Mouse (Mus musculus) kidney, adult 2 months (tissue): ENCODE results near the gene Rbfox3. TPM values are rescaled to one million over a fixed set of nuclear protein-coding genes. Genes with fewer than 3 reads are reported as not detected.

Experiments used
- DNase-seq: peaks from one replicate; pipeline ENCODE4 v3.0.0; 2021
- H3K27ac ChIP-seq: fragments of 200-500 bp; 2 replicates; pipeline ENCODE4 v1.5.1; 2012; ENCODE audit warnings: low read depth, low read length, control low read depth, inconsistent platforms; ENCODE audit not compliant: insufficient read depth
- H3K27me3 ChIP-seq: fragments of 200-500 bp; replicated peaks from 2 replicates; pipeline ENCODE4 v1.6.1; 2012; ENCODE audit warnings: mild to moderate bottlenecking, moderate library complexity, low read length, inconsistent platforms; ENCODE audit not compliant: control insufficient read depth, insufficient read depth
- H3K36me3 ChIP-seq: fragments of 200-500 bp; 2 replicates; pipeline ENCODE4 v1.6.1; 2012; ENCODE audit warnings: mild to moderate bottlenecking, moderate library complexity, low read length, inconsistent platforms; ENCODE audit not compliant: control insufficient read depth, insufficient read depth
- H3K4me1 ChIP-seq: fragments of 200-500 bp; 2 replicates; pipeline ENCODE4 v1.6.1; 2011; ENCODE audit warnings: low read length; ENCODE audit not compliant: control insufficient read depth, insufficient read depth
- H3K4me3 ChIP-seq: fragments of 200-500 bp; 2 replicates; pipeline ENCODE4 v1.5.1; 2011; ENCODE audit warnings: mild to moderate bottlenecking, low read depth, low read length, control low read depth; ENCODE audit not compliant: insufficient read depth
- CTCF ChIP-seq: fragments of 200-500 bp; conservative IDR thresholded peaks from 2 replicates; pipeline ENCODE4 v1.5.1; 2011; ENCODE audit warnings: low read depth, mild to moderate bottlenecking, control low read depth, low read length, moderate library complexity, mixed read lengths; ENCODE audit not compliant: insufficient read depth, insufficient read length
- POLR2A ChIP-seq: fragments of 200-500 bp; IDR thresholded peaks from one replicate; pipeline ENCODE4 v1.6.1; 2011; ENCODE audit warnings: low read depth, low read length, control low read depth
- WGBS: fragments of 180-500 bp; shearing (Covaris S2); methylation state at CpG from one replicate; pipeline ENCODE4 v1.1.7; 2018; 5-methylcytosine and 5-hydroxymethylcytosine counted together
- polyA plus RNA-seq: library from polyadenylated mRNA; depleted of rRNA; stranded (reverse); fragments of >200 nt; gene quantifications from 2 replicates; pipeline ENCODE4 v1.2.3, GENCODE M21; 2012

The Rbfox3 gene
- polyA plus RNA-seq, 1 experiment: 0.27 TPM

DNA sequence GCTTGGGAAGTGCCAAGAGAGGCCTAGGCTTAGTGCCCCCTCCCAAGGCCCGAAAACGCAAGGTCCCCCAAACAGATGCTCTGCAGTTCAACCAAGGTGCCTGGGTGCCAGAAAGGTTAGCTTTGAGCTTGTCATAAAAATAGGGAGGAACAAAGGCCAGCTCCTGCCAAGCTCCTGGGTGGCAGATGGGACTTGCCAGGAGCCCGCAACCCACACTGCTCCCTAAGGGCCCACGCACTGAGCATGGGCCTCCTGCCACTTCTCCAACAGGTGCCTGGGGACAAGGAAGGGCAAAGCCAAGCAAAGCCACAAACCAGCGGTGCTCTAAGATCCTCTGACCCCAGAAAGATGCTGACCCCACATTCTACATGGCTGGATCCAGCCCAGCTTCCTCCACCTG lies 70.4 kb downstream of the Rbfox3 start:
- DNase-seq: no peak
- TF ChIP-seq CTCF: no peak
- no peak for TF ChIP-seq POLR2A
- no peaks in the 10 kb centered on the region for H3K27me3 ChIP-seq
- no peaks in the 10 kb centered on the region for H3K4me1 ChIP-seq
- H3K36me3 ChIP-seq: no peaks in the 10 kb centered on the region
- no peak overlapping the region for H3K27ac ChIP-seq
- 77% methylated on average over 5 of the region's 5 CpGs for WGBS
- H3K4me3 ChIP-seq: no peak overlapping the region

DNA sequence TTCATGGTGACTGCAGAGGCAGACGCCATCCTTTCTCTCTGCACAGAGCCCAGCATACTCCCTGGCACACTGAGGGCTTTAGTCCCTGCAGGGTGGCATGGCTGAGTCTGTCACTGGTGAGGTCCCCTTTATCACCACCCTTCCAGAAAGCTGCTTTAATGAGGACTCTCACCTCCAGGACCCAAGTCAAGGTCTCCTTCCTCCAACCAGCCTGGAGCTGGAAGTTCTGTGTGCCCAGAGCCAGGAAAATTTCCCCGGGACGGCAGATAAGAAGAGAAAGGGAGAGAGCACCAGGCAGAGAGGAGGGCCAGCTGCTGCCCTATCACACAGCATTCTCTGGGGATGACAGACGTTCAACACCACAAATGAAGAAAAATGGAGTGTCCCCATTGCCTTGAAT lies 73.2 kb downstream of the Rbfox3 start:
- no peak for TF ChIP-seq POLR2A
- TF ChIP-seq CTCF: no peak
- 60% methylated on average over 4 of the region's 4 CpGs for WGBS
- no peak for DNase-seq
- Histone ChIP-seq H3K36me3 (no peaks in the 10 kb centered on the region), H3K4me3 (no peak overlapping the region), H3K27ac (no peak overlapping the region), H3K4me1 (no peaks in the 10 kb centered on the region), H3K27me3 (no peaks in the 10 kb centered on the region)

DNA sequence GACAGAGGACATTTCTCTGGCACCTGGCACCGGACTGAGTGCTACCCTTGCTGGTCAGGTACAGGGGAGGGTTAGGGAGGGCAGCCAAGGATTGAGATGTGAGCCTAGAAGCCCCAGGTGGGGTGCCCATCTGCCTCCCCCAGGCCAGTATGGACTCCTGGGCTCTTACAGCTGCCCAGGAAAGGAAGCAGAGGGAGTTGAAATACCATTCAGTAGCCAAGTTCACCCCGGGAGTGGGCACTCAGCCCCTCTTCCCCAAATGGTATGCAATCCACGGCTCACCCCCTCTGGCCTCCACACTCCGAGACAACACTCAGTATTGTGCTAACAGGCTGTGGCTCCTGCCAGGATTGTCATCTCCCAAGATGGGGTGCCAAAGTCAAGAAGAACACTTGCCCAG lies 74.5 kb downstream of the Rbfox3 start:
- Histone ChIP-seq H3K27ac (no peak overlapping the region), H3K36me3 (no peaks in the 10 kb centered on the region), H3K27me3 (no peaks in the 10 kb centered on the region), H3K4me1 (no peaks in the 10 kb centered on the region), H3K4me3 (no peak overlapping the region)
- no peak for DNase-seq
- 63% methylated on average over 4 of the region's 4 CpGs for WGBS
- TF ChIP-seq POLR2A: no peak
- no peak for TF ChIP-seq CTCF

DNA sequence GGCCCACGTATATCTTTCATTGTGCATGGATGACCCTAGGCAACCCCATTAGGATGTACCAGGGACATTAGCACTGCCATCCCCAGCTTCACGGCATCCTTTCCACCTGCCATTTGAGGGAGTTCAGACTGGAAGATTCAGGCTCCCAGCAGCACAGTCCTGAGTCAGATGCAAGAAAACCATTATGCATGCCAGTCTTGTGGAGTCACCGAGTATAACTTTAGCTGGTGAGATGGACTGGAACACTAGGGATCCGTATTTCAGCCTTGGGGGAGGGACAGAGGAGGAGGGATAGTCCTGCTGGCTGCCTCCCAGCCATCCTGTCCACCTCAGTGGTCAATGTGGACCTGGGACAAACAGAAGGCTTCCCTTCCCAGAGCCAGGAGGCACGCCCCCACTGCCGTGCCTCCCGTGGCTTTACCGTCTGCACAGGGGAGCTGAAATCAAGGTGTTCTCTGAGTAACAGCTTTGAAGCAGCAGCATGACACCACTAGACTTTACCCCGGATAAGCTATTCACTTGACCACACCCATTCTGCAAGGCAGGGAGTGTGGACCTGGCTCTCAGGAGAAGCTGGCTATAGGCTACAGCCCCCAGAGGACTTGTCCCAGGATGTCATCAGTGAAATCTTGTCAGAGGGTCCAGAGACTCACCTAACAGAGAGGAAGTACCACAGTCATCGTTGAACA lies 78.5 kb downstream of the Rbfox3 start:
- H3K4me3 ChIP-seq: no peak overlapping the region
- no peaks in the 10 kb centered on the region for H3K27me3 ChIP-seq
- peak; percentile 37 for DNase-seq
- no peaks in the 10 kb centered on the region for H3K4me1 ChIP-seq
- TF ChIP-seq CTCF: no peak
- no peak for TF ChIP-seq POLR2A
- no peaks in the 10 kb centered on the region for H3K36me3 ChIP-seq
- WGBS: 41% methylated on average over 10 of the region's 10 CpGs
- H3K27ac ChIP-seq: no peak overlapping the region

DNA sequence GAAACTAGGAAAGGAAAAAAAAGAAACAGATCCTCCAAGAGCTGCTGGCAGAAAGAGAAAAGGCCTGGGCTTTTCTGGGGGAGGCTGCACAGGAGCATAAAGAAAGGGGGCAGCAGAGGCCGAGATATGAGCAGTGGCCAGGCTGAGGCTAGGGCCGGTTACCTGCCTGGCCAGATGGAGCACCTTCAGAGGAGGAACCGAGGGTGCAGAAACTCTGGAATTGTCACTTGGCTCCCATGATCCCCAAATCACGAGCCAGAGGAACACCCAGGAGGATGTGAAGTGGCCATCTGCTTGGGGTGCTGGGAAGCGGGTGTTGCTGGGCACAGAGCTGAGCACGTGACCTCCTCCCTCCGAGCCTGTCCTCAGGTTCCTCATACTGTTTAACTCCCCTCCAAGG lies 79.7 kb downstream of the Rbfox3 start:
- no peak for TF ChIP-seq CTCF
- no peak for TF ChIP-seq POLR2A
- H3K4me1 ChIP-seq: no peaks in the 10 kb centered on the region
- DNase-seq: no peak
- 75% methylated on average over 7 of the region's 7 CpGs for WGBS
- no peaks in the 10 kb centered on the region for H3K36me3 ChIP-seq
- H3K27ac ChIP-seq: no peak overlapping the region
- no peak overlapping the region for H3K4me3 ChIP-seq
- no peaks in the 10 kb centered on the region for H3K27me3 ChIP-seq

DNA sequence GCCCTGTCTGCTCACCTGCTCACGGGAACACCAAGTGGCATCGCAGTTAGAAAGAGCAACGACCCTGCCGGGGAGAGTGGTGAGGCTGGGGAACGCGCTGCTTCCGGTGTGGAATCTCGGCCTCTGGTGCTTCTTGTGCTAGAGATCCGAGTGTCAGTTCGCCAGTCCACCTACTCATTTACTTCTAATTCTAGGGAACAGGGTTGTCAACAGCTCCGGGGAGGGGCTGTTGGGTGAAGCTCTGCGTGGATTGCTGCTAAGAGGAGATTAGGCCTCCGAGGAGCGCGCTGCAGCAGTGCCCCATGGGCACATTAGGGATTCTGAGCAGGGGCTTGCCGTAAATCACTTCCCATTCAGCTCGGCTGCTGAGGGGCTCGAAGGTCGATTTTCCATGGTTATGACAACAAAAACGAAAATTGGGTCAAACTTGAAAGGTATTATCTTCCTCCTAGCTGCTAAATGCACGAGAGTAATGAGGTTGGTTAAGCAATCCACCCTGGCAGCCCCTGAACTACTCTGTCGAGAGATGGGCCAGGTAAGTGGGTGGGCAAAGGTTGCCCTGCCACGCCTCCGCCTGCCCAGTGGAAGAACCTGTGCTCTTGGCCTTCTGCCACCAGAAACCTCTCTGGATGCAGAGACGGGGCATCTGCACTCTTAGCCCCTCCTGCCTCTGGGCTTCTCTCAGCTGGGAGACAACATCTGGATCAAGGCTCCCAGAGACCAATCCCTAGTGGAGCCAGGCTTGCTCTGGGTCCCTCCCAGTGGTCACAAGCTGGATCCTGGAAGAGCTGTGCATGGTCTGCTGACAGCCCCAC lies 85.9 kb downstream of the Rbfox3 start:
- TF ChIP-seq CTCF (no peak), POLR2A (no peak)

DNA sequence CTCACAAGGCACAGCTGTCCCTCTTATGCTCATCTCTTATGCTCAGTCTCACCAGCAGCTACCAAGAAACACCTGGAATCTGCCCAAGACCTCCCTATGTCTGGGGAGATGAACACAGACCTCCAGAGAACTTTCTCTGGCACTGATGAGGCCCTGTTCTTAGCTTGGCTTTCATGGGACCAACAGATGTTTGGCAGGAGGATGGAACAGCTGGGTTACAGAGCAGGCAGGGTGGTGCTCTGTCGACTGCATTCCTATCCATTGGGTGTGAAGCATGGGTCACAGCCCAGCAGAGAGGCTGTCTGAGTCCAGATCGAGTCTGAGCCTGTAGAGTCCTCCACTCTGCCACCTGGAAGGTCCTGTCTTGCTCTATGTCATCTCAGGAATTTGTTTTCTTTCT lies 90.0 kb downstream of the Rbfox3 start:
- 32% methylated on average over 2 of the region's 2 CpGs for WGBS
- H3K4me3 ChIP-seq: no peak overlapping the region
- H3K27ac ChIP-seq: no peak overlapping the region
- TF ChIP-seq POLR2A (no peak), CTCF (no peak)
- no peak for DNase-seq
- H3K36me3 ChIP-seq: no peaks in the 10 kb centered on the region
- no peaks in the 10 kb centered on the region for H3K27me3 ChIP-seq
- H3K4me1 ChIP-seq: no peaks in the 10 kb centered on the region

More for the DNA sequence above, 85.9 kb downstream of the Rbfox3 start:
- no peak overlapping the region for H3K4me3 ChIP-seq
- H3K36me3 ChIP-seq: no peaks in the 10 kb centered on the region
- H3K27me3 ChIP-seq: no peaks in the 10 kb centered on the region
- WGBS: 40% methylated on average over 25 of the region's 25 CpGs
- DNase-seq: peak; percentile 62
- H3K27ac ChIP-seq: no peak overlapping the region
- H3K4me1 ChIP-seq: no peaks in the 10 kb centered on the region

DNA sequence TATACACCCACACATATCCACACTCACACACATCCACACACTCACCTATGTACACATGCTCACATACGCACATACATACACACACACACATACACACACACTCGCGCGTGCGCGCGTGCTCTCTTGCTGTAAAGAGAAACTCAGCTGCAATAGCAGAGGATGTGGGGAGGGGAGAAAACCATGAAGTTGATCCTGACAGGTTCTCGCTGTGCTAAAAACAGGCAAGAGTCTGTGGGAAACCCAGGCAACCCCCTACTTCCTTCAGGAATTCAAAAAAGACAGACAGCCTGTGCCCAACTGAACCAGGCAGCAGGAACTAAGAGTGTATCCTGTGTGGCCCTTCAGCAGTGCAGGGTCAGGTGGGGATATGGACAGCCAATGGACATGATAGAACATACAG lies 92.9 kb downstream of the Rbfox3 start:
- no peak for DNase-seq
- Histone ChIP-seq H3K27ac (no peak overlapping the region), H3K27me3 (no peaks in the 10 kb centered on the region), H3K4me3 (no peak overlapping the region), H3K4me1 (no peaks in the 10 kb centered on the region), H3K36me3 (no peaks in the 10 kb centered on the region)
- TF ChIP-seq POLR2A: no peak
- no peak for TF ChIP-seq CTCF
- WGBS: 94% methylated on average over 8 of the region's 8 CpGs
